Mouse (Mus musculus): Measurements from ENCODE around the gene Tubb1. TPM values are rescaled to one million over a fixed set of nuclear protein-coding genes. Genes with fewer than 3 reads are reported as not detected.

Tubb1 gene
- polyA plus RNA-seq, 1 experiment from 2014 or later = 23.9 TPM

- Histone ChIP-seq H3K4me3 (replicated peaks) (peak overlapping the region; percentile 91), H3K36me3 (replicated peaks) (peaks cover 43% of the 10 kb centered on the region), H3K27ac (replicated peaks) (peak overlapping the region; percentile 90), H3K9me3 (replicated peaks) (no peaks in the 10 kb centered on the region), H3K4me2 (peak overlapping the region; percentile 83), H3K27me3 (no peaks in the 10 kb centered on the region), H3K9ac (peak overlapping the region; percentile 94), H3K4me1 (replicated peaks) (peaks cover 50% of the 10 kb centered on the region)
- 3% methylated on average over 30 of the region's 30 CpGs for WGBS (ENCODE audit: insufficient replicate concordance)
- peak; percentile 15 for ATAC-seq (ENCODE audit: insufficient read depth)
These were observed 21.9 kb downstream of the Tubb1 start for GRCm38 (mm10) chr2:174472407-174472806.

- Histone ChIP-seq H3K4me2 (peak within 1 kb of the TSS; percentile 93), H3K27ac (replicated peaks) (peak within 1 kb of the TSS; percentile 96), H3K4me1 (replicated peaks) (peaks cover 50% of the 10 kb centered on the region), H3K36me3 (replicated peaks) (peaks cover 39% of the 10 kb centered on the region), H3K4me3 (replicated peaks) (peak within 1 kb of the TSS; percentile 91), H3K27me3 (no peaks in the 10 kb centered on the region), H3K9me3 (replicated peaks) (no peaks in the 10 kb centered on the region), H3K9ac (peak within 1 kb of the TSS; percentile 94)
- peak; percentile 95 for ATAC-seq (ENCODE audit: insufficient read depth)
- under 1% methylated on average over 53 of the region's 53 CpGs for WGBS (ENCODE audit: insufficient replicate concordance)
These were observed 22.5 kb downstream of the Tubb1 start, which contains the start of gene Prelid3b for GRCm38 (mm10) chr2:174472818-174473549. TSS of gene Prelid3b (minus strand) at chr2:174473081.

GRCm38 (mm10) chr2:174473550-174473927 lies 23.0 kb downstream of the Tubb1 start:
- peak overlapping the region; percentile 96 for H3K27ac ChIP-seq (replicated peaks)
- H3K4me3 ChIP-seq (replicated peaks) = peak overlapping the region; percentile 91
- H3K4me1 ChIP-seq (replicated peaks) = peaks cover 46% of the 10 kb centered on the region
- no peaks in the 10 kb centered on the region for H3K9me3 ChIP-seq (replicated peaks)
- peak overlapping the region; percentile 93 for H3K4me2 ChIP-seq
- no peak for ATAC-seq (ENCODE audit: insufficient read depth)
- H3K36me3 ChIP-seq (replicated peaks) = peaks cover 33% of the 10 kb centered on the region
- peak overlapping the region; percentile 64 for H3K9ac ChIP-seq
- H3K27me3 ChIP-seq = no peaks in the 10 kb centered on the region
- WGBS (ENCODE audit: insufficient replicate concordance) = 82% methylated on average over 5 of the region's 5 CpGs

GRCm38 (mm10) chr2:174477543-174478319 lies 27.2 kb downstream of the Tubb1 start:
- Histone ChIP-seq H3K4me2 (no peak overlapping the region), H3K9me3 (replicated peaks) (no peaks in the 10 kb centered on the region), H3K27me3 (no peaks in the 10 kb centered on the region), H3K36me3 (replicated peaks) (no peaks in the 10 kb centered on the region), H3K27ac (replicated peaks) (no peak overlapping the region), H3K4me1 (replicated peaks) (peaks cover 11% of the 10 kb centered on the region), H3K9ac (no peak overlapping the region), H3K4me3 (replicated peaks) (no peak overlapping the region)
- ATAC-seq (ENCODE audit: insufficient read depth) = no peak
- WGBS (ENCODE audit: insufficient replicate concordance) = 60% methylated on average over 3 of the region's 3 CpGs

- Histone ChIP-seq H3K27ac (replicated peaks) (no peak overlapping the region), H3K4me2 (no peak overlapping the region), H3K4me3 (replicated peaks) (no peak overlapping the region), H3K36me3 (replicated peaks) (no peaks in the 10 kb centered on the region), H3K4me1 (replicated peaks) (peaks cover 4% of the 10 kb centered on the region), H3K27me3 (no peaks in the 10 kb centered on the region), H3K9me3 (replicated peaks) (no peaks in the 10 kb centered on the region), H3K9ac (no peak overlapping the region)
- WGBS (ENCODE audit: insufficient replicate concordance) = 49% methylated on average over 5 of the region's 5 CpGs
- ATAC-seq (ENCODE audit: insufficient read depth) = no peak
These were observed 28.3 kb downstream of the Tubb1 start for GRCm38 (mm10) chr2:174478746-174479145.

GRCm38 (mm10) chr2:174487005-174487404 lies 36.5 kb downstream of the Tubb1 start:
- Histone ChIP-seq H3K27me3 (no peaks in the 10 kb centered on the region), H3K9ac (no peak overlapping the region), H3K27ac (replicated peaks) (no peak overlapping the region), H3K9me3 (replicated peaks) (no peaks in the 10 kb centered on the region), H3K36me3 (replicated peaks) (no peaks in the 10 kb centered on the region), H3K4me3 (replicated peaks) (no peak overlapping the region), H3K4me1 (replicated peaks) (no peaks in the 10 kb centered on the region), H3K4me2 (no peak overlapping the region)
- ATAC-seq (ENCODE audit: insufficient read depth) = peak; percentile 54; the same call in 1 of the 2 replicates
- 61% methylated on average over 5 of the region's 5 CpGs for WGBS (ENCODE audit: insufficient replicate concordance)

GRCm38 (mm10) chr2:174492858-174493257 lies 42.4 kb downstream of the Tubb1 start:
- H3K27ac ChIP-seq (replicated peaks) = no peak overlapping the region
- WGBS (ENCODE audit: insufficient replicate concordance) = 47% methylated on average over 2 of the region's 2 CpGs

GRCm38 (mm10) chr2:174500814-174501503 lies 50.5 kb downstream of the Tubb1 start:
- no peak overlapping the region for H3K4me3 ChIP-seq (replicated peaks)
- no peaks in the 10 kb centered on the region for H3K9me3 ChIP-seq (replicated peaks)
- no peak overlapping the region for H3K4me2 ChIP-seq
- H3K9ac ChIP-seq = no peak overlapping the region
- no peak overlapping the region for H3K27ac ChIP-seq (replicated peaks)
- no peaks in the 10 kb centered on the region for H3K36me3 ChIP-seq (replicated peaks)
- 76% methylated on average over 14 of the region's 14 CpGs for WGBS (ENCODE audit: insufficient replicate concordance)
- H3K27me3 ChIP-seq = no peaks in the 10 kb centered on the region; the same call in 1 of the 2 replicates
- ATAC-seq (ENCODE audit: insufficient read depth) = no peak
- no peaks in the 10 kb centered on the region for H3K4me1 ChIP-seq (replicated peaks)

More at GRCm38 (mm10) chr2:174492858-174493257, 42.4 kb downstream of the Tubb1 start:
- Histone ChIP-seq H3K4me2 (no peak overlapping the region), H3K27me3 (no peaks in the 10 kb centered on the region), H3K4me3 (replicated peaks) (no peak overlapping the region), H3K4me1 (replicated peaks) (no peaks in the 10 kb centered on the region), H3K9me3 (replicated peaks) (no peaks in the 10 kb centered on the region), H3K9ac (no peak overlapping the region), H3K36me3 (replicated peaks) (no peaks in the 10 kb centered on the region)
- ATAC-seq (ENCODE audit: insufficient read depth) = no peak

- no peak overlapping the region for H3K4me3 ChIP-seq (replicated peaks)
- H3K27ac ChIP-seq (replicated peaks) = no peak overlapping the region
- H3K36me3 ChIP-seq (replicated peaks) = no peaks in the 10 kb centered on the region
- 73% methylated on average over 8 of the region's 8 CpGs for WGBS (ENCODE audit: insufficient replicate concordance)
- H3K9ac ChIP-seq = no peak overlapping the region
- H3K9me3 ChIP-seq (replicated peaks) = no peaks in the 10 kb centered on the region
- H3K4me1 ChIP-seq (replicated peaks) = no peaks in the 10 kb centered on the region
- H3K4me2 ChIP-seq = no peak overlapping the region
- no peaks in the 10 kb centered on the region; the same call in 1 of the 2 replicates for H3K27me3 ChIP-seq
- no peak for ATAC-seq (ENCODE audit: insufficient read depth)
These were observed 51.0 kb downstream of the Tubb1 start for GRCm38 (mm10) chr2:174501517-174501916.

GRCm38 (mm10) chr2:174502321-174502720 lies 51.8 kb downstream of the Tubb1 start:
- 46% methylated on average over 5 of the region's 5 CpGs for WGBS (ENCODE audit: insufficient replicate concordance)
- no peaks in the 10 kb centered on the region for H3K36me3 ChIP-seq (replicated peaks)
- no peaks in the 10 kb centered on the region for H3K4me1 ChIP-seq (replicated peaks)
- no peak for ATAC-seq (ENCODE audit: insufficient read depth)
- H3K27ac ChIP-seq (replicated peaks) = no peak overlapping the region
- no peak overlapping the region for H3K4me3 ChIP-seq (replicated peaks)
- H3K9me3 ChIP-seq (replicated peaks) = no peaks in the 10 kb centered on the region
- H3K9ac ChIP-seq = no peak overlapping the region
- H3K27me3 ChIP-seq = no peaks in the 10 kb centered on the region; the same call in 1 of the 2 replicates
- H3K4me2 ChIP-seq = no peak overlapping the region
